Mouse (Mus musculus): ENCODE results near the gene Dync1li1. TPM values are rescaled to one million over a fixed set of nuclear protein-coding genes. Genes with fewer than 3 reads are reported as not detected.
A peak's percentile ranks its signal among the peaks of the same experiment; 100 is the strongest.

Dync1li1 gene
- total and polyA plus RNA-seq, 3 experiments, result 35.2 to 40.0 TPM; not detected in 1

- no peak for TF ChIP-seq MAX (IDR thresholded peaks at IDR 0.05; ENCODE audit: low read length)
- no peak for TF ChIP-seq ZNF384 (IDR thresholded peaks at IDR 0.05; ENCODE audit: low read depth, low read length)
- no peak for TF ChIP-seq MYC (IDR thresholded peaks at IDR 0.05; ENCODE audit: low read depth, low read length)
- no peak for TF ChIP-seq TAL1 (IDR thresholded peaks at IDR 0.05; ENCODE audit: low read length)
- TF ChIP-seq POLR2A (IDR thresholded peaks at IDR 0.05; ENCODE audit: control insufficient read depth in 1 of 2, insufficient read depth in 1 of 2, low read depth in 1 of 2, low read length in 2 of 2, poor library complexity in 1 of 2), result no peak
- no peak for TF ChIP-seq TCF12 (IDR thresholded peaks at IDR 0.05; ENCODE audit: low read depth, low read length)
- TF ChIP-seq MAFK (IDR thresholded peaks at IDR 0.05; ENCODE audit: borderline replicate concordance, low read depth, low read length), result no peak
- no peak for TF ChIP-seq USF1 (IDR thresholded peaks at IDR 0.05; ENCODE audit: low read depth, low read length)
- TF ChIP-seq ELF1 (IDR thresholded peaks at IDR 0.05; ENCODE audit: low read depth, low read length), result no peak
- TF ChIP-seq RCOR1 (IDR thresholded peaks at IDR 0.05; ENCODE audit: low read depth, low read length), result no peak
- TF ChIP-seq BHLHE40 (IDR thresholded peaks at IDR 0.05; ENCODE audit: borderline replicate concordance, low read depth, low read length), result no peak
- no peak for DNase-seq (ENCODE audit: low read depth, low spot score)
- Histone ChIP-seq H3K79me2 (ENCODE audit: control insufficient read depth, insufficient read depth, low read length, poor library complexity) (peaks cover 12% of the 10 kb centered on the region), H3K4me1 (ENCODE audit: control insufficient read depth in 1 of 2, insufficient read depth in 2 of 2, low read length in 2 of 2) (no peaks in the 10 kb centered on the region), H3K27me3 (ENCODE audit: control insufficient read depth in 1 of 2, insufficient read depth in 2 of 2, low read length in 2 of 2) (no peaks in the 10 kb centered on the region), H3K9ac (ENCODE audit: control insufficient read depth, low read depth, low read length, poor library complexity, severe bottlenecking) (no peak overlapping the region), H3K9me3 (replicated peaks; ENCODE audit: insufficient read depth, low read length) (no peaks in the 10 kb centered on the region), H3K27ac (ENCODE audit: control insufficient read depth, low read depth, low read length) (no peak overlapping the region), H3K36me3 (ENCODE audit: control insufficient read depth in 1 of 2, insufficient read depth in 2 of 2, low read length in 2 of 2) (peaks cover 0 to 2% of the 10 kb centered on the region in 2 experiments; a peak in 2 of 4 replicates), H3K4me3 (ENCODE audit: control insufficient read depth in 1 of 2, insufficient read depth in 1 of 2, low read depth in 2 of 2, low read length in 2 of 2) (no peak overlapping the region)
Observed at GRCm38 (mm10) chr9:114699262-114699661, 10.7 kb downstream of the Dync1li1 start.

GRCm38 (mm10) chr9:114699882-114700665 lies 11.5 kb downstream of the Dync1li1 start:
- H3K4me1 ChIP-seq (ENCODE audit: control insufficient read depth in 1 of 2, insufficient read depth in 2 of 2, low read length in 2 of 2), result no peaks in the 10 kb centered on the region
- H3K36me3 ChIP-seq (ENCODE audit: control insufficient read depth in 1 of 2, insufficient read depth in 2 of 2, low read length in 2 of 2), result peaks cover 0 to 2% of the 10 kb centered on the region in 2 experiments; a peak in 2 of 4 replicates
- no peak overlapping the region for H3K27ac ChIP-seq (ENCODE audit: control insufficient read depth, low read depth, low read length)
- H3K9ac ChIP-seq (ENCODE audit: control insufficient read depth, low read depth, low read length, poor library complexity, severe bottlenecking), result no peak overlapping the region
- peak in 1 of 3 experiments; percentile 8; a peak in 1 of 6 replicates for TF ChIP-seq CTCF (IDR thresholded peaks at IDR 0.05 in 2 of 3, conservative IDR thresholded peaks at IDR 0.05 in 1 of 3; ENCODE audit: control insufficient read depth in 1 of 3, insufficient read depth in 1 of 3, low read depth in 2 of 3, low read length in 3 of 3, poor library complexity in 1 of 3, severe bottlenecking in 1 of 3)
- TF ChIP-seq ETS1 (IDR thresholded peaks at IDR 0.05; ENCODE audit: low read depth, low read length), result no peak
- TF ChIP-seq ZNF384 (IDR thresholded peaks at IDR 0.05; ENCODE audit: low read depth, low read length), result peak; percentile 67; the same call in 1 of the 2 replicates
- H3K4me3 ChIP-seq (ENCODE audit: control insufficient read depth in 1 of 2, insufficient read depth in 1 of 2, low read depth in 2 of 2, low read length in 2 of 2), result no peak overlapping the region
- H3K79me2 ChIP-seq (ENCODE audit: control insufficient read depth, insufficient read depth, low read length, poor library complexity), result peaks cover 12% of the 10 kb centered on the region
- no peaks in the 10 kb centered on the region for H3K9me3 ChIP-seq (replicated peaks; ENCODE audit: insufficient read depth, low read length)
- peak; percentile 24 for DNase-seq (ENCODE audit: low read depth, low spot score)
- no peaks in the 10 kb centered on the region for H3K27me3 ChIP-seq (ENCODE audit: control insufficient read depth in 1 of 2, insufficient read depth in 2 of 2, low read length in 2 of 2)

GRCm38 (mm10) chr9:114701031-114701430 lies 12.4 kb downstream of the Dync1li1 start:
- Histone ChIP-seq H3K36me3 (ENCODE audit: control insufficient read depth in 1 of 2, insufficient read depth in 2 of 2, low read length in 2 of 2) (peaks cover 0 to 5% of the 10 kb centered on the region in 2 experiments; a peak in 2 of 4 replicates), H3K79me2 (ENCODE audit: control insufficient read depth, insufficient read depth, low read length, poor library complexity) (peaks cover 12% of the 10 kb centered on the region)
- no peak for TF ChIP-seq TAL1 (IDR thresholded peaks at IDR 0.05; ENCODE audit: low read length)
- no peak for TF ChIP-seq MAFK (IDR thresholded peaks at IDR 0.05; ENCODE audit: borderline replicate concordance, low read depth, low read length)
- no peak for TF ChIP-seq CHD1 (IDR thresholded peaks at IDR 0.05; ENCODE audit: low read depth, low read length)
- TF ChIP-seq ZMIZ1 (IDR thresholded peaks at IDR 0.05; ENCODE audit: low read depth, low read length), result no peak

More at GRCm38 (mm10) chr9:114701031-114701430, 12.4 kb downstream of the Dync1li1 start:
- Histone ChIP-seq H3K9me3 (replicated peaks; ENCODE audit: insufficient read depth, low read length) (no peaks in the 10 kb centered on the region), H3K9ac (ENCODE audit: control insufficient read depth, low read depth, low read length, poor library complexity, severe bottlenecking) (no peak overlapping the region), H3K4me3 (ENCODE audit: control insufficient read depth in 1 of 2, insufficient read depth in 1 of 2, low read depth in 2 of 2, low read length in 2 of 2) (no peak overlapping the region), H3K27ac (ENCODE audit: control insufficient read depth, low read depth, low read length) (no peak overlapping the region), H3K27me3 (ENCODE audit: control insufficient read depth in 1 of 2, insufficient read depth in 2 of 2, low read length in 2 of 2) (no peaks in the 10 kb centered on the region), H3K4me1 (ENCODE audit: control insufficient read depth in 1 of 2, insufficient read depth in 2 of 2, low read length in 2 of 2) (no peaks in the 10 kb centered on the region)
- no peak for DNase-seq (ENCODE audit: low read depth, low spot score)

Measured in MEL (cell line).